Mouse (Mus musculus) hindbrain, embryonic 11.5 days (tissue): ENCODE measurements around the gene Asna1. TPM values are rescaled to one million over a fixed set of nuclear protein-coding genes. Genes with fewer than 3 reads are reported as not detected.

ENCODE experiments used
- ATAC-seq: fragments of 200-750 bp; cut with Nextera tagmentation; 2 replicates; pipeline ENCODE4 v1.8.0; 2017; ENCODE audit warnings: mild to moderate bottlenecking, moderate TSS enrichment, moderate library complexity; ENCODE audit not compliant: low FRiP score
- DNase-seq: peaks from one replicate; pipeline ENCODE4 v3.0.0-alpha.2; 2015; ENCODE audit warnings: low spot score
- H3K27ac ChIP-seq: fragments of 300-500 bp; sonication (generic); 2 replicates; pipeline ENCODE4 v1.5.1; 2014; ENCODE audit warnings: mild to moderate bottlenecking, low read depth, low read length
- H3K27me3 ChIP-seq: fragments of 300-500 bp; sonication (generic); 2 replicates; pipeline ENCODE4 v1.6.1; 2014; ENCODE audit warnings: mild to moderate bottlenecking, low read length, moderate library complexity, mixed read lengths; ENCODE audit not compliant: control insufficient read depth, insufficient read depth
- H3K36me3 ChIP-seq: fragments of 300-500 bp; sonication (generic); 2 replicates; pipeline ENCODE4 v1.6.1; 2014; ENCODE audit warnings: mild to moderate bottlenecking, low read length, moderate library complexity, mixed read lengths; ENCODE audit not compliant: control insufficient read depth, insufficient read depth
- H3K4me1 ChIP-seq: fragments of 300-500 bp; sonication (generic); replicated peaks from 2 replicates; pipeline ENCODE4 v1.6.1; 2014; ENCODE audit warnings: low read length, mixed read lengths; ENCODE audit not compliant: control insufficient read depth, insufficient read depth
- H3K4me2 ChIP-seq: fragments of 300-500 bp; sonication (generic); replicated peaks from 2 replicates; pipeline ENCODE4 v1.6.1; 2014; ENCODE audit warnings: mild to moderate bottlenecking, low read depth, low read length
- H3K4me3 ChIP-seq: fragments of 300-500 bp; sonication (generic); 2 replicates; pipeline ENCODE4 v1.5.1; 2014; ENCODE audit warnings: low read depth, low read length
- H3K9ac ChIP-seq: fragments of 300-500 bp; sonication (generic); 2 replicates; pipeline ENCODE4 v1.6.1; 2014; ENCODE audit warnings: low read depth, low read length
- H3K9me3 ChIP-seq: fragments of 300-500 bp; sonication (generic); 2 replicates; pipeline ENCODE4 v1.6.1; 2016; ENCODE audit warnings: low read length; ENCODE audit not compliant: control insufficient read depth
- WGBS: fragments of 180-500 bp; shearing (Covaris S2); extraction: QIAGEN DNeasy Blood & Tissue Kit; methylation state at CpG from one replicate; pipeline ENCODE4 v1.1.7; 2014; 5-methylcytosine and 5-hydroxymethylcytosine counted together
- polyA plus RNA-seq: library from polyadenylated mRNA; unstranded; fragments of >200 nt; fragmentation: Nextera tagmentation; extraction: Ambion mirVana; gene quantifications from 2 replicates; pipeline ENCODE4 v1.2.1, GENCODE M21; 2014

Asna1 gene
- polyA plus RNA-seq, 1 experiment from 2014 or later = 134 TPM

DNA sequence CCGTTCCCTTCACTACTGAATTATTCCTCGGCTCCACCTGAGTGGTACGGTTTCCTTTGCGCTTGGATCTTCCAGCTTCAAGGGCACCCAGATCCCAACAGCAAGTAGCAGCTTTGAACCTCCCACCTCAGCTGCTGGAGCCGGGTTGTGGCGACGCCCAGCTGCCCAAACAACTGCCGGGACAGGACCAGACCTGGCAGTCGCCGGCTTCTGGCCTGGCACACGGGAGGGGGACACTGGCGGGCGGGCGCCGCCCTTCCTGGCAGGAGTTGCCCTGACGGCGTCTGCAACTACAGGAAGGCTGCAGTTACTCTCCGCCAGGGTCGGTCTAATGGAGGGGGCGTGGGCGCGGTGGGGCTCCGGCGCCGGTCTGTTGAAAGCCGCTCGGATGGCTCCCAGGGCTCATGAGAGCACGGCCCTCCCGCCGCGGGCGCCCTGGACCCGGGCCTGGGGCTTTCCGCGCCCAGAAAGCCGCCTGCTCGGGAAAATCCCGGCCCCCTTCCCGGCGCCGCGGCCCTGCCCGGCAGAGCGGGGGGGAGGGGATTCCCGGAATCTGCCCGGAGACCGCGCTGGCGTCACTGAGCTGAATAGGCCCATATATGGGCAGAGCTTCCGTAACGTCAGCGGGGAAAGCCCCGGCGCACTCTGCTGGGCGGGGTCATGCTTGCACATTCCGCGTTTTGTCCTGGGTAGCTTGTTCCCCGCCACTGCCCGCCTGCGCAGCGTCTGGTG lies 48.9 kb downstream of the Asna1 start:
- H3K36me3 ChIP-seq = 0 out of 2 replicates have a peak, but pooled peaks cover 2% of the 10 kb centered on the region

DNA sequence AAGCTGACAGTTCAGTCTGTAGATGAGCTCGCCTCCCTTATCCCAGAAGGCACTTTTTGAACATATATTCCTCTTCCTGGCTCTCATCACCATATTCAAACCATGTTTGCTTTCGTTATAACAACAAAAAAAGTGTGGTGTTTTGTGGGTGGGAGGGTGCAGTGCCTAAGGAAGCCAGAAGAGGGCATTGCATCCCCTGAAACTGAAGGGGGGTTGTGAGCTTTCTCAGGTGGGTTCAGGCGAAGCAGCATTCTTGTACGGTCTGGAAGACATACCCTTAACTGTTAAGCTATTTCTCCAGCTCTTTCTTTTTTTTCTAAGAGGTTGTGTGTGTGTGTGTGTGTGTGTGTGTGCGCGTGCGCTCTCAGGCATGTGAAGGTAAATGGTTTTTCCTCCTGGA lies 49.6 kb downstream of the Asna1 start:
- ATAC-seq (no peak), DNase-seq (peak; percentile 72)
- no peak overlapping the region for H3K27ac ChIP-seq
- 0 out of 2 replicates have a peak, but pooled peaks cover 2% of the 10 kb centered on the region for H3K36me3 ChIP-seq
- no peak overlapping the region for H3K9ac ChIP-seq
- H3K4me3 ChIP-seq = no peak overlapping the region
- H3K4me1 ChIP-seq = peaks cover 26% of the 10 kb centered on the region
- H3K9me3 ChIP-seq = no peaks in the 10 kb centered on the region
- H3K4me2 ChIP-seq = no peak overlapping the region
- WGBS = 29% methylated on average over 7 of the region's 7 CpGs
- H3K27me3 ChIP-seq = peaks cover 32% of the 10 kb centered on the region

More for the DNA sequence above, 48.9 kb downstream of the Asna1 start:
- Histone ChIP-seq H3K27ac (peak overlapping the region; percentile 19; the same call in 1 of the 2 replicates), H3K4me3 (peak overlapping the region; percentile 36), H3K4me2 (peak overlapping the region; percentile 83), H3K9ac (peak overlapping the region; percentile 25; the same call in 1 of the 2 replicates), H3K9me3 (no peaks in the 10 kb centered on the region), H3K27me3 (peaks cover 38% of the 10 kb centered on the region), H3K4me1 (peaks cover 25% of the 10 kb centered on the region)
- peak; percentile 95 for DNase-seq
- 2% methylated on average over 48 of the region's 61 CpGs for WGBS
- peak; percentile 86 for ATAC-seq

DNA sequence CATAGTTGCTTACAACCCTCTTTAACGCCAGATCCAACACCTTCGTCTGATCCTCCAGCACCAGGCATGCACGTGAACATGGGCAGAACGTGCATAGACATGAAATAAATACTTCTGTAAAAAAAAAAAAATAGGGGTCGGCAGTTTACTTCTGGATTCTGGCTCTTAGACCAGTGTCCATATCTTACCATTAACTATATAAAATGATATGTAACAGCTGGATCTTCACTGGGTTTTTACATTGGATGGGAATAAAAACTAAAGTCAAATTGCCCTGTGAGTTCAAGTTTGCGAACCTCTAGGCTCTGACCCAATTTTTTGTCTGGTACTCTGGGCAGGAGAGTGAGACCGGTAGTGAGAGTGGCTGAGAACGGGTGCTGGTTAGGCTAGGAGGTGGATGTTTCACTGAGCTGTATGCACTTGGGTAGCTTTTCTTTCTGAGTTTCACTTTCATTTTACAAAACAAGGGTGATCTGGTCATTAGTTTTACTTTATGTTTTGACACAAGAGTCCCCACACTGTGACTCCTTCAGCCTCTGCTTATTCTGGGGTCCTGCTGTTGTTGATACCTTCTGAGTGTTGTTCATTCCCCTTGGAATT lies 50.4 kb downstream of the Asna1 start:
- peaks cover 22% of the 10 kb centered on the region; the same call in 1 of the 2 replicates for H3K4me1 ChIP-seq
- ATAC-seq = no peak
- 85% methylated on average over 8 of the region's 8 CpGs for WGBS

GRCm38 (mm10) chr8:84973803-84974542 lies 51.1 kb downstream of the Asna1 start:
- no peak overlapping the region for H3K27ac ChIP-seq
- H3K9me3 ChIP-seq = no peaks in the 10 kb centered on the region
- 0 out of 2 replicates have a peak, but pooled peaks cover 2% of the 10 kb centered on the region for H3K36me3 ChIP-seq
- DNase-seq = peak; percentile 68
- WGBS = 73% methylated on average over 4 of the region's 4 CpGs
- H3K4me1 ChIP-seq = peaks cover 19% of the 10 kb centered on the region; the same call in 1 of the 2 replicates
- no peak overlapping the region for H3K9ac ChIP-seq
- no peak overlapping the region for H3K4me3 ChIP-seq
- no peak overlapping the region for H3K4me2 ChIP-seq
- ATAC-seq = no peak
- H3K27me3 ChIP-seq = peaks cover 21% of the 10 kb centered on the region

More for the DNA sequence above, 50.4 kb downstream of the Asna1 start:
- H3K27me3 ChIP-seq = peaks cover 27% of the 10 kb centered on the region
- H3K27ac ChIP-seq = no peak overlapping the region
- H3K9ac ChIP-seq = no peak overlapping the region
- H3K36me3 ChIP-seq = 0 out of 2 replicates have a peak, but pooled peaks cover 2% of the 10 kb centered on the region
- no peak for DNase-seq
- H3K9me3 ChIP-seq = no peaks in the 10 kb centered on the region
- no peak overlapping the region for H3K4me2 ChIP-seq
- H3K4me3 ChIP-seq = no peak overlapping the region

- DNase-seq = no peak
- no peak for ATAC-seq
- Histone ChIP-seq H3K9me3 (no peaks in the 10 kb centered on the region), H3K27ac (no peak overlapping the region), H3K36me3 (0 out of 2 replicates have a peak, but pooled peaks cover 2% of the 10 kb centered on the region), H3K4me2 (no peak overlapping the region), H3K27me3 (peaks cover 13% of the 10 kb centered on the region), H3K4me3 (no peak overlapping the region), H3K4me1 (peaks cover 21% of the 10 kb centered on the region; the same call in 1 of the 2 replicates), H3K9ac (no peak overlapping the region)
- WGBS = 82% methylated on average over 1 of the region's 1 CpGs
Observed at GRCm38 (mm10) chr8:84973079-84973478, 52.0 kb downstream of the Asna1 start.

- Histone ChIP-seq H3K36me3 (0 out of 2 replicates have a peak, but pooled peaks cover 2% of the 10 kb centered on the region), H3K4me1 (peaks cover 11% of the 10 kb centered on the region; the same call in 1 of the 2 replicates)
- 65% methylated on average over 5 of the region's 5 CpGs for WGBS
Observed at GRCm38 (mm10) chr8:84970913-84971312, 54.2 kb downstream of the Asna1 start.

GRCm38 (mm10) chr8:84970135-84970790 lies 54.8 kb downstream of the Asna1 start:
- Histone ChIP-seq H3K4me1 (peaks cover 11% of the 10 kb centered on the region), H3K27me3 (no peaks in the 10 kb centered on the region), H3K4me2 (peak overlapping the region; percentile 85), H3K9me3 (no peaks in the 10 kb centered on the region), H3K4me3 (peak overlapping the region; percentile 89), H3K9ac (peak overlapping the region; percentile 97), H3K27ac (peak overlapping the region; percentile 63), H3K36me3 (0 out of 2 replicates have a peak, but pooled peaks cover 2% of the 10 kb centered on the region)
- WGBS = 14% methylated on average over 21 of the region's 21 CpGs
- peak; percentile 68 for DNase-seq
- no peak for ATAC-seq

More at GRCm38 (mm10) chr8:84970913-84971312, 54.2 kb downstream of the Asna1 start:
- Histone ChIP-seq H3K9ac (peak overlapping the region; percentile 97), H3K4me3 (peak overlapping the region; percentile 89), H3K4me2 (peak overlapping the region; percentile 85), H3K9me3 (no peaks in the 10 kb centered on the region), H3K27ac (0 out of 2 replicates have a peak overlapping the region, but pooled peaks have one; percentile 17), H3K27me3 (no peaks in the 10 kb centered on the region)
- ATAC-seq (no peak), DNase-seq (no peak)
